Mouse (Mus musculus) liver, embryonic 14.5 days (tissue): ENCODE results near the gene Pawr.

Experiments used
- CTCF ChIP-seq: IDR thresholded peaks from 2 replicates; pipeline ENCODE4 v1.5.1; 2016; ENCODE audit warnings: antibody characterized with exemption, low read depth, control low read depth
- EP300 ChIP-seq: IDR thresholded peaks from 2 replicates; pipeline ENCODE4 v1.6.1; 2016; ENCODE audit warnings: antibody characterized with exemption, low read depth

DNA sequence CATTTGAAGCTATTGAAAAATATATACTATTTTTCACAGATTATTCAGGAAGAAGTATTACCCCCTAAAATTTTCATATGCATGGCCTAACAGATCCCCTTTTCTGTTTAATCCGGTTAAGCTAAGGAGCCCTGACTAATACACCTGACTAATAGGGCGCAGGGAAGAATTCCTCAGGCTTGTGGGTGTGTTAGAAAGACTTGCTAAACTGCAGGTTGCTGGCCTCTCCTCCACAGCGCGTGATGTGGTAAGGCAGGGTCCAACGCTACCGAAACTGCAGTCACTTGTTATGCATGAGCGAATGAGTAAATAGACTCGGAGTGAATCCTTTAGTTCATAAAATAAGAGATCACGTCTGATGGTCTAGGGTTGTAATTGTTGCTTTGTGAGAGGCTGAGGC lies 120.5 kb downstream of the Pawr start:
- TF ChIP-seq EP300 (no peak), CTCF (no peak)
